Mouse (Mus musculus) small intestine, adult 2 months (tissue): ENCODE measurements around the gene Rps27.

ENCODE experiments used
- CTCF ChIP-seq: fragments of 200-500 bp; IDR thresholded peaks from 2 replicates; pipeline ENCODE4 v1.5.1; 2012; ENCODE audit warnings: low read depth, mild to moderate bottlenecking, control low read depth, inconsistent platforms, low read length, moderate library complexity, mixed read lengths; ENCODE audit not compliant: insufficient replicate concordance, insufficient read length; ENCODE audit errors: extremely low read depth
- POLR2A ChIP-seq: fragments of 200-500 bp; IDR thresholded peaks from 2 replicates; pipeline ENCODE4 v1.6.1; 2012; ENCODE audit warnings: low read depth, mild to moderate bottlenecking, control low read depth, inconsistent platforms, low read length, moderate library complexity

DNA sequence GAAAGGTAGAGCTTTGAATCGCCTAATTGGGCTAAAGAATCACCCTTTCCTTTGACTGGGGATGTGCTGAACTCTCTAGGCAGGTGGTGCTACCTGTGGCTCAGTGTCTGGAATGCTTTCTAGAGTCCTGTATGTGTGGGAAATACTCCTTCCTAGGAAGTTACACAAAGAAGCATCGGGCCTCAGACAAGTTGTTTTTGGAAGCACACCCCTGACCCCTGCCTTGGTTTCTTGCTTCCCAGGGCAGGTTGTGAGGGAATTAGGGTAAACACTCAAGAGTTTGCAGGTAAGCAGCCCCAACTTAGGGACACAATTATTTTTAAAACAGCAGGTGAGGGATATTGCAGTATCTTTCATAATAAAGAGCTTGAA lies 41.7 kb upstream of the Rps27 start:
- TF ChIP-seq POLR2A (no peak), CTCF (no peak)
